Mouse (Mus musculus): ENCODE data around the gene Samd4b.

GRCm38 (mm10) chr7:28377190-28378065 lies 220.5 kb downstream of the Samd4b start:
- TF ChIP-seq CTCF (IDR thresholded peaks at IDR 0.05; ENCODE audit: insufficient read depth, low read length) (no peak), POLR2A (IDR thresholded peaks at IDR 0.05; ENCODE audit: borderline replicate concordance, extremely low read depth, low read depth, low read length) (peak; percentile 55)

Data from lung, adult 2 months (tissue).